Mouse (Mus musculus) B cell, adult 2 months (primary cell): Measurements from ENCODE around the gene Oxct2a.
"Not testable (repeated sequence)": the region's sequence is repeated elsewhere in the genome, so short reads cannot be mapped to it uniquely, and the experiment has no call there.

ENCODE experiments used
- DNase-seq, 2 experiments: peaks; one replicate each; pipeline ENCODE4 v3.0.0; 2022

Oxct2a gene

DNA sequence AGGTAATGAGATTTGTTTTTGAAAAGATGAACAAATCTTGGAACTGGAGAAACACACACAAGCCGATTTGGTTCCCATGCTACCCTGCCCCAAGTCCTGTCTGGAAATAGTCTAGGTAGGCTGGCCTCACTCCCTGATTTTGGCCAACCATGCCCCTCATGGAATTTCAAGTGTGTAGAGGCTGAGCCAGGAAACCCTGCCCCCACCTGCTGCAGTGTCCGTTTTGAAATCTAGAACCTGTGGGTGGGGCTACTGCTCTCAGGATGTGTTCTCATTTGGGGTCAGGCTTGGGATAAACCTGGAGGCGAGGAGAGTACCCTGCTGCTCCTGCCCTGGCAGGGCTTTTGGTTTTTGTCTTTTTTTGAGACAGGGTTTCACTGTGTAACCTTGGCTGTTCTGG lies 15.1 kb downstream of the Oxct2a start:
- DNase-seq: no peak

GRCm38 (mm10) chr4:123306999-123307398 lies 16.4 kb downstream of the Oxct2a start:
- DNase-seq: no peak

- DNase-seq: peak; percentile 53
Measured at GRCm38 (mm10) chr4:123305789-123306188, 17.6 kb downstream of the Oxct2a start.

GRCm38 (mm10) chr4:123298980-123299670 lies 24.3 kb downstream of the Oxct2a start:
- no peak for DNase-seq

- no peak for DNase-seq
Measured at GRCm38 (mm10) chr4:123298226-123298625, 25.2 kb downstream of the Oxct2a start.

GRCm38 (mm10) chr4:123297195-123297960 lies 26.1 kb downstream of the Oxct2a start:
- DNase-seq: no peak

DNA sequence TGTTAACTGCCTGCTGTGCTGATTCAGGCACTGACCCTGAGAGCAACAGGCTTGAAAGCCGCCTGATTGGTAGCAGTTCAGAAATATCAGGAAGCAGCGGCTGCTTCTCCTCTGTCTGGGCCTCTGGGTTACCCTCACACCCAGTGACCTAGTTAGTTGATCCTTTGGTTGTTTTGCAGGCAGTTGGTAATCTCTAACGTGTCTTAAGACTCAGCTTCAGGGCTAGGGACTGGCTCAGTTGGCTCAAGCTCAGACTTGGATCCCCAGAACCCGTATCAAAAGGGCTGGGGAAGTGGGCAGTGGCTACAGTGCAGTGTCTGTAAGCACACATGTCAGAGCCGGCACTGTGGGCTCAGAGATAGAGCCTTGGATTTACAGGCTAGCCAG lies 27.3 kb downstream of the Oxct2a start:
- DNase-seq: no peak

DNA sequence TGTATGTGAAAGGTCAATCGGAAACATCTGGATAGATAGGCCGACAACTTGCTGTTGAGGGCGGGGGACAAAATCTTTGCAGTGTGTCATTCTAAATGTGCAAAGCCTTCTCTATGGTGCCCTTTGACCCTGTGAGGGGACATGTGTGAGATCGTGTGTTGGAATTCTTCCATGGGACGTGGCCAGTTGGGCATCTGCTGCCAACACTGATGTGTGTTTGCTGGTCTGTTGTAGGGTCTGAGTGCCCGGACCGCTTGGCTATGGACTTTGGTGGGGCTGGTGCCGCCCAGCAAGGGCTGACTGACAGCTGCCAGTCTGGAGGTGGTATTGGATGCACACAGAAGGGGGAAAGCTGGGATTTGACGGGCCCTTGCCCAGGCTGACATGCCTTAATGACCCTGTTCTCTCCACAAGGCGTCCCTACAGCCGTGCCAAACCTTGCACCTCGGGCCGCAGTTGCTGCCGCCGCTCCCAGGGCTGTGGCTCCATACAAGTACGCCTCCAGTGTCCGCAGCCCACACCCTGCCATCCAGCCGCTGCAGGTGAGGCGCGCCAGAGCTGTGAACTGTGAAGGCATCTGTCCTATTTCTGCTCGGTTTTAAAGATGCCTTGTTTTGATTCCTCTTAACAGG lies 27.8 kb downstream of the Oxct2a start:
- DNase-seq: no peak

DNA sequence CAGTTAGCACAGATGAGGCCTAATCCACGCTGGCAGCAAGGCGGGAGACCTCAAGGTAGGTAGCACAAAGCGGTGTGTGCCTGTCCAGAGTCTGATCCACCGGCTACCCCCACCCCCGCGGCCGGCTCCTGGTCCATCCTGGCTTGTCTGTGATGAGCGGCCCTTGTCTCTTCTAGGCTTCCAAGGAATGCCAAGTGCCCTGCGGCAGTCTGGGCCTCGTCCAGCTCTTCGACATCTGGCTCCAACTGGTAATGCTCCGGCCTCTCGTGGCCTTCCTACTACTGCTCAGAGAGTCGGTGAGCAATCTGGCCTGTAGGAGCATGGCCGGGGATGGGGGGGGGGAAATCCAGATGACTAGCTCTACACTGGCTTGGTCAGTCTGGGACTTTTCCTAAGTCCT lies 28.4 kb downstream of the Oxct2a start:
- DNase-seq: not testable (repeated sequence)

DNA sequence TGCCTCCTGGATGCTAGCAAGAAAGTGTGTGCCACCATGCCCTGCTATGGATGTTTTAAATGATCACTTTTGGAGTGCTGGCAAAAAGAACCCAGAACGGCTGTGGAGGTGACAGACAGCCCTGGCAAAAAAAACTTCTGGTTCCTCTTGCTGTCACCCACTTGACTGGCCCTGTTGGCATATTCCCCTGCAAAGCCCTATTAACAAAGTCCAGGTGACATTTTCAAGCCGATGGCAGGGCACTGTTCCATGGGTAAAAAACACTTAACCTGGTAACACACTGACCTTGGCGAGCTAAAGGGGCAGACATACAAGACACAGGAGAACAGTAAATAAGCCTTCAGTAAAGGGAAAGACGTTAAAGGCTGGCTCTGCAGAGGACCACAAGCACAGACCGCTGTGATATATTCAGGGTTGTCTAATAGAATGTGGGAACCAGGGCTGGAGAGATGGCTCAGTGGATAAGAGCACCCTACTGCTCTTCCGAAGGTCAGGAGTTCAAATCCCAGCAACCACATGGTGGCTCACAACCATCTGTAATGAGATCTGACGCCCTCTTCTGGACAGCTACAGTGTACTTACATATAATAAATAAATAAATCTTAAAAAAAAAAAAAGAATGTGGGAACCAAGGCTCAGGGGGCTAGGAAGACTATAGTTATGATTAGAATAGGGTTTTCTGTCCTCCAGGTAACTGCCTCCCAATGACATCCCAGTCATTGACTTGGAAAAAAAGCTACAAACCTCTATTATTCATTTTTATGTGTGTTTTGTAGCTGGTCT lies 29.6 kb downstream of the Oxct2a start:
- no peak for DNase-seq

DNA sequence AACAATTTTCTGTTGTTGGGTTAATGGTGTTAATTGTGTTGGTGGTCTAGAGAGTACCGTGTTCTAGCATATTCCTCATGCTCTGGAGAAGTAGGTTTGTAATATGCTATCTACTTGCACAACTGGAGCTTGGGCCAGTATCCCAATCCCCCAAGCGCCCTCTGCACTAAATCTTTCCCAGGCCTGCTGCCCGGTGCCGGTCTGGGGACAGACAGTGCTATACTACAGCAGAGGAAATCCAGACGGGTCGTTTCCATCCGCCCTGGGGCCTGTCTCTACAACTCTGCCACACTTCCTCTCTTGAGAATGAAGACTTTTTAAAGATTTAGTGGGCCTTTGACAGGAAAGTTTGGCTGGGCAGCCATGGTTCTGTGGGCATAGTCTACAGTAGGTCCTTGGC lies 30.4 kb downstream of the Oxct2a start:
- DNase-seq: no peak

DNA sequence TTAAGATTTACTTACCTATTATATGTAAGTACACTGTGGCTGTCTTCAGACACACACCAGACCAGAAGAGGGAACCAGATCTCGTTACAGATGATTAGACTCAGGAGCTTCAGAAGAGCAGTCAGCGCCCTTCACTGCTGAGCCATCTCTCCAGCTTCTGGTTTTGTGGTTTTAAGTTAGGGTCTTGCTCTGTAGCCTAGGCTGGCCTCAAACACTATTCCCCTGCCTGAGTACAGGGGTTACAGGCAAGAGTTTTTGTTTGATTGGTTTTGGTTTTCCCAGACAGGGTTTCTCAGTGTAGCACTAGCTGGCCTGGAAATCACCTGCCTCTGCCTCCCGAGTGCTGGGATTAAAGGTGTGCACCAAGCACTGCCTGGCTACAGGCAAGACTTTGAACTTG lies 31.0 kb downstream of the Oxct2a start:
- no peak for DNase-seq

DNA sequence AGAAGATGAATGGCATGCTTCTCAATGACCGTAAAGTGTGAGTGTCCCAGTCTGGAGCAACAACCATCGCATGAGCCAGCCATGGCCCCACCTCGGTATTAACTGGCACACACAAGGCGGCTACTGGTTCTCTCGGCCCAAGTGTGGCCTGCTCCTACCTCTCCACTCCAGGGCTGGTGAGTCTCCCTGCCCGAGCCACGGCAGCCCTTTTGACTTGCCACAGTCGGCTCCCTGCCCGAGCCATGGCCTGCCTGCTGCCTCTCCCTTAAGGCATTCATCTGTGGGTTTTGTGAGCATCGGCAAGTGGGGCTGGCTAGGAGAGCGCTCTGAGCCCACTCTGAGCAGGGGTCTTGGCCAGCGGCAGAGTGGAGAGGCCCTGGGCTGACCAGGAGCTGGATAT lies 34.4 kb downstream of the Oxct2a start:
- no peak for DNase-seq

DNA sequence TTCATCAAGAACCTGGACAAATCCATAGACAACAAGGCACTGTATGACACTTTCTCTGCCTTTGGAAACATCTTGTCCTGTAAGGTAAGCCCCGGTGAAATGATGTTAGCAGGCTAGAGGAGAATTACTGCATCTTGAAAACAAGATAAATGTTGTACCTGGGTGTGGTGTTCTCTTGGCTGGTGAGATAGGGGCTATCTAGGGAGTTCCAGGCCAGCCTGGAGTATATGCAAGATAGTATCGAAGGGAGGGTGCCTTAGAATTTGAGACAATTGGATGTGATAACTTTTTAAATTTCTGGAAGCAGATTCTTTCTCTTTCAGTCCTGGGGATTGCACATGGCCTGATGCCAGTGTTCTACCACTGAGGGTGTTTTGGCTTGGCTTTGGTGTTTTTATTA lies 36.6 kb downstream of the Oxct2a start:
- DNase-seq: no peak

GRCm38 (mm10) chr4:123284731-123285624 lies 38.5 kb downstream of the Oxct2a start:
- no peak for DNase-seq

DNA sequence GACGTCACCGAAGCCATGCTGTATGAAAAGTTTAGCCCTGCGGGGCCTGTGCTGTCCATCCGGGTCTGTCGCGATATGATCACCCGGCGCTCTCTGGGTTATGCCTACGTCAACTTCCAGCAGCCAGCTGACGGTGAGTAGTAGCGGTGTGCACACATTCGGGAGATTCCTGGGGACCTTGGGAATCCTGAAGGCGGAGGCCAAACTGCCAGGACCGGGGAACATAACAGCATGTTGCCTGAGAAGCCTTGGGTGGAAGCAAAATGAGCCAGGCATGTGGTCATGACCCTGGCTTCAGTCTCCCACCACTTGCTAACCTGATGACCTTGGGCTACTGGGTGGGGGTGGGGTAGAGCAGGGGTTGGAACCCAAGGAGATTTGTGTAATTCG lies 39.8 kb downstream of the Oxct2a start:
- peak; percentile 21 for DNase-seq

GRCm38 (mm10) chr4:123282915-123283674 lies 40.3 kb downstream of the Oxct2a start:
- DNase-seq: peak; percentile 54 to 56

DNA sequence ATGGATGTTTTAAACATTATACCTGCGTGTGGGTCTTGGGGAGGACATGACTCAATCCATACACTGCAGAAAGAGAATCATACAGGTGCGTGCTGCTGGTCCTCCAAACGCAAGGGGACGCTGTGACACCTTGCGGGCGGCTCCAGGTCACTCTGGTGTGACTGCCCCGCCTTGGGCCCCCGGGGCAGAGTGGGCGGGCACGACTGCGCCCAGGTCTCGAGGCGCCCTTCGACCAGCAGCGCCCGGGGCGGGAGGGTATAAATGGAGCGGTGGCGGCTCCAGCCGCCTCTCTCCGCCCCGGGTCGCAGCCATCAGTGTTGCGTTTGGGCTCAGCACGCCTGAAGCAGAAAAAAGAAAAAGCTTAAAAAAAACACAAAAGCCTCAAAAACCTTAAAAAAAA lies 40.9 kb downstream of the Oxct2a start:
- DNase-seq: peak; percentile 97

- no peak for DNase-seq
Measured at GRCm38 (mm10) chr4:123280117-123280516, 43.3 kb downstream of the Oxct2a start.
